Mouse (Mus musculus): ENCODE measurements around the gene Cttn.

GRCm38 (mm10) chr7:144432920-144433319, 37.9 kb downstream of the Cttn start:
- TF ChIP-seq POLR2A (IDR thresholded peaks at IDR 0.05; ENCODE audit: borderline replicate concordance, low read depth, low read length) (no peak), CTCF (IDR thresholded peaks at IDR 0.05; ENCODE audit: low read depth, low read length) (no peak)
